Mouse (Mus musculus): ENCODE measurements around the gene Zmat3. TPM values are rescaled to one million over a fixed set of nuclear protein-coding genes. Genes with fewer than 3 reads are reported as not detected.
A peak's percentile ranks its signal among the peaks of the same experiment; 100 is the strongest.

Zmat3 gene
- 10 to 100 TPM; 13.8 to 14.1 TPM for total RNA-seq (2021)

DNA sequence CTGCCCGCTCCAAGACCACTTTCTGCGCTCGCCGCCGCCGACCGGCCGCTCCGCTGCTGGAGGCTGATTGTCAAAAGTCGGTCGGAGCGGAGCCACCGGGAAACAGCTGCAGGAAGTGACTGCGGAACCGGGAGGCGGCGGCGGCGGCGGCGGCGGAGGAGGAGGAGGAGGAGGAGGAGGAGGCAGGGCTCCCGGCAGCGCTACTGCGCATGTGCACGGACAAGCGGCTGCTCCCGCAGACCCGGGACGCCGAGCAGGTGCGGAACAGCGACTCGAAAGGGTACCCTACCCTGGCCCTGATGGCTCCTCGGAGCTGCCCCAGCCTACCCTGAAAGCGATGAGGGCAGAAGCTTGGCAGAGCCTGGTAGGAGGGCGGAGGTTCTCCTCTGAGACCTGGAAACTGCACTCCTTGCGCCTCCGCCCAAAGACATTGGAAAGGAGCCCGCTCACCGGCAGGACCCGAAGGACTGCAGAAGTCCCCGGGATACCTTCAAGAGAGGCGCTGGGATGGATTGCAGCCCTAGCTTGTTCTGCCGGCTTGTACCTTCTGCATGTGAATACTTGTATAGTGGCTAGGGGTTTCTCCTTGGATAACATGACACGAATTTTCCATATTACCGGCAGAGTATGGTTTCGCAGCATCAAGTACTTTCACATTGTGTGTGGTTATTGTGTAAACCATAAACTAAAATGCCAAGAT is at the start of gene Zmat3:
TSS of gene Zmat3 (minus strand) at position 469 of the 700 bp plus-strand sequence.
- DNase-seq, result peak; percentile 87

DNA sequence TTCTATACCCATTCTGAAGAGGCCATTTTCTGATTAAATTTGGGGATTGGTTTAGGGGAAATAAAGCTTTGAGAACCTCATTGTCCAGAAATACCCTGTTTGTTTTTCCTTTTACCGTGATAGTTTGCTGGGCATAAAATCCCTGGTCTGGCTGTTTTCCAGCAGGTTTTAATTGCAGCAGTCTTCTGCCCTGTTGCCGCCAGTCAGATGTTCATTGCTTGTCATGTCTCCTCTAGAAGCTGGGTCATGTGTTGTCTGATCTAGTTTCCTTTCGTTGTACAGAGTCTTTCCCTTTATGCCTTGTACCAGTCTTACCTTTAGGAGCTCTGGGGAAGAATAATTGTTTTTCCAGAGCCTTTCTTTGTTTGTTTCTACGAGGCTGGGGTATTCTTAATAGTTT is 48.6 kb upstream of the Zmat3 start:
- DNase-seq, result no peak

DNA sequence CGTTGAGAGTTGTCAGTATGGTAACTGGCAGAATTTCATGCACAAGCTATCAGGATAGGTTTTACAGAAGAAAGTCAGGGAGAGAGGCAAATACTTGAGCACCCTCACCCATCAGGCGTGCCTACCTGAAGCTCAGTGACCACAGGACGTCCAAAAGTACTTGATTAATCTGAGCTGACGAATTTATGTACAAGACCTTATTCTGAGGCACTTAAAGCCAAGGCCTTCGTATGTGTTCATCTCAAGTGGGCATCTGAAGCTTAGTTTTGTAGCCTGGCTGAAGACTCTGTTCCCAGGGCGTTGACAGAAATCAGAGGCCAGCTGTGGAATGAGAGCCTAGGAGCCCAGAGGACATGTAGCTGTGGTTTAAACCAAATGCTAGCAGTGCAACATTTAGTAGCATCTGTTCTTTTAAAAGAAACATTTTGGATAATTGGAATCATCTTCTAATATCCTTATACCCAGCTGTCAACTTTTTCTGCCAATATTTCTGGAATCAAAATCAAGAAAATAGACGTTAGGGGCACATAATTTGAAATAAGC is 46.8 kb upstream of the Zmat3 start:
- no peak for DNase-seq

DNA sequence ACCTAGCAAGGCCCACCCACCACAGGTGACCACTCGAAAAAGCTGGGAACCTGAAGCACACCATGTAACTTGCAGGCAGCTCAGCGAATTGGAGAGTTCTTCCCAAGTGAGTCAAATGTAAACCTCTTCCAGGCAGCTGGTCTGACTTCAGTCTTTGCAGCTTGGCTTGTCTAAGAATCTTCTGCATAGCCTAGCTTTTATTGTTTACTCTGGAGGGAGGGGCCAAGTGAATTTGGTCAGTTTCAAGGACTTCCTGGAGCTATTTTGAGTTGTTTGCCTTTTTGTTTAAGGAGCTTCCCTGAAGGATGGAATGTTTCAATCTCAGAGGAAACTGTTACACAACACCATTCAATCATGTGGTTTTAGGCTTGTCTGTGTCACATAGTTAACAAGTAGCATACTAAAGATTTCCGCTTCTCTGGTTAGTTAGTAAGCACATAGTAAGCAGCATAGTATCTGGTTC is 43.0 kb upstream of the Zmat3 start:
- DNase-seq, result no peak

DNA sequence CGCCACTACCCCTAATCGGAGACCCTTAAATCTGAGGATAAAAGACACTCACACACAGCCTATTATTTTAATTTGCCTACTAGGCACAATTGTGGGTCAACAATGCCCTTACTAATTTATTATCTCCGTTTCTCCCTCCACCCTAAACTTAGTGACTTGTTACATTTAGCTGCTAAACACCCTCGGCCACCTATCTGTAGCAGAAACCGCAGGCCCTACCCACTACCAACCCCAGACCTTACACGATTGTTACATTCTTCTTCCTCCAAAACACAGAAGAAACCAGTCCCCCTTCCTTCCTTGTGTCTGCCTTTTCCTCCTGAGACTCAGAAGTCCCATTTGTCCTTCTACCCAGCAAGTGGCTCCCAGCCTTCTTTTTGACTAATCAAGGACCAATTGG is 41.0 kb upstream of the Zmat3 start:
- no peak for DNase-seq

DNA sequence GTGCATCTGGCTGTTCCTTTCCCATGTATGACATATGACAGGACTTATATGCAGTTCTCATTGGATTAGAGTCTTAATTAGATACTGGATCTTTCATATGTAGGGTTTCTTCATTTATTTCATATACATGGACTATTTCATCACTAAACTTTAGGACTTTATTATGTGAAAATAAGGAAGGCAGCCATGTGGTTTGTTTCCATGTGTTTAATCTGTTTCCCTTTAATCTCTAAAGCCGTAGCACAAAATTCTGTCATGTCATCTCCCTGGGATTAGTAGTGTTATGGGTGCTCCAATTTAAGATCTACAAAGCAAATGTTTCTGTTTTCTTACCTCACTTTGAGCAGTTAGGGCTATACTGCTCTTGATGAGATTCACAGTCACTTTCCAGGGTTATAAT is 39.9 kb upstream of the Zmat3 start:
- DNase-seq, result no peak

DNA sequence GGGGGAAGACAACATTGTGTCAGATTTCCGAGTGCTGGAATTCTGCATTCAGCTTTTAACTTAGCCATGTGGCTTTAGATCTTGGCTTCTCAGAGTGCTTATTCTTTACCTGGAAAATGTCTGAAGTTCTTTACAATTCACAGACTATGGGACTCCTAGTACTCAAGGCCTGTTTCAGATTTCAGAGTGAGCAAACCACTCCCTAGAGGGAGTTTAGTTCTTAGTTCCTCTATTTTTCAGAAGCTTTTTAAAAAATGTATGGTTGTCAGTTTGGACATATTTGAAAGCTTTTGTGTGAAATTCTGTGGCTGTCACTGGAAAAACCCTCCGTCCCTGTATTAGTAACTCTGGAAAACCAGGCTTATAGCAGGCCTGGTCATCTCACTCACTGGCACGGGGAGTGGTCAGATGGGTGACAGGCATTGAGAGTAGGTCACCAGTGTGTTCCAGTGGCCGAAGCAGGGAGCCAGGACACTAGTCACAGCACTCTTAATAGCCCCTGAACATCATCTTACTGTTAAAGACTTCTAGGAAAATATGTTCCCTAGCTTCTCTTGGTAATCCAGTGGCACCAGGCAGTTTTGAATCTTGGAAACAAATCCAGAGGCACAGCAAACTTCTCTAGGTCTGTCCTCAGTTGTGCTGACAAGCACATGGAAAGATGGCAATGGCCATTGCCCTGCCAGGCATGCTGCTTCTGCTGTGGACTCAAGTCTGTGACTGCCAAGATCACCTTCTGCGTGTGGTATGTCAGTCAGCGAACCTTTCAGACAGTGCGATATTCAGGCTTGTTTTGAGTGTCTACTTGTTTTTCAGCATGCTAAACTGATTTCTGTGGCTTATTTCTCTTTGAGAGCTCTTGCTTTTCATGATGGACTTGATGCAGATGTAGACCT is 37.4 kb upstream of the Zmat3 start:
- no peak for DNase-seq

DNA sequence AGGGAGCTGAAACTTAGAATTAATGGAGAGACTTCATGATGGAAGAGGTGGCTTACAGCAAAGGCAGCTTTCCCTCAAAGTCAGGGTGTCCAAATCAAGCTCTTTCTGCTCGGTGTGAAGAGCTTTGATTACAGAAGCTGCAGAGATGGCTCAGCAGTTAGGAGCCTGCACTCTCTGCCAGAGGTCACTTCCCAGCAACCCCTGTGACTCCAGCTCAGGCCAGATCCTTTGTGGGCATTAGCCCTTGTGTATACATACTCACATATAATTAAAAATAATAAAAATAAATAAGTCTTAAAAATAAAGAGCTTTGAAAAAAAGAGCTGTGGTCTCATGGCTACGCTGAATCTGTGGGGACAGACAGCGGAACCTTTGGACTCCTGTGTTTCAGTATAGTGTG is 35.8 kb upstream of the Zmat3 start:
- DNase-seq, result no peak

DNA sequence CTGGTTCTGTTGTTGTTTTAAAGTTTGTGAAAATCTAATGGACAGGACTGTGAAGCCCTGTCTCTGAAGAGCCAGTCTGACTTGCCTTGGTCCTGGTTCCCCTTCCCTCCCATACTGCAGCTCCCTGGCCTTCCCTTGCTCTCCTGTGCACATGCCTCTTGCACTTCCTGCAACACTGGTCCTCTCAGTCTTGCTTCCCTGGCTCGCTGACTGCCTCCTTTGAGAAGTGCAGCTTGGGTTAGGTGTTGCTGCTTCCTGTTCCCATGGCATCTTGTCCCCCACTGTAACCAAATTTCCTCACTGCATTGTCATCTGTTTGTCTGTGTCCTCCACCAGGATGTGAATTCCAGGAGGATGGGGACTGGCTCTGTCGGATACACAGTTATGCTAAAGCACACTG is 34.1 kb upstream of the Zmat3 start:
- DNase-seq, result peak; percentile 16

DNA sequence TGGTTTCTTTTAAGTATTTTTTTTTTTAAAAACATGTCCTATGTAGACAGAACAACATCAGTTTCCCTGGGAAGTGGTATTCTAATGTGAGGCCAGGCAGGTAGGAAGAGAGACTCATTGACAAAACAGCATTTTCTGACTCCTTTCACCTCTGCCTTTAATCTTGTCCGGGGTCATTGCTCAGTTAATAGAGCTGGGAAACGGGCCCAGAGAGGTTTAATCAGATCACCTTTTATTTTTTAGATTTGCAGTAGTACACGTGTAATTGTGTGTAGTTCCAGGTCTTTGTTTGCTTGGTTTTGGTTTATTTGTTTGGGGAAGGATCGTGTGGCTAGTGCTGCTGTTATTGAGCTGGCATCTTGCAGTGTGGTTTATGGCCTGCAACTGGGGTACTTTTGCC is 33.6 kb upstream of the Zmat3 start:
- no peak for DNase-seq

DNA sequence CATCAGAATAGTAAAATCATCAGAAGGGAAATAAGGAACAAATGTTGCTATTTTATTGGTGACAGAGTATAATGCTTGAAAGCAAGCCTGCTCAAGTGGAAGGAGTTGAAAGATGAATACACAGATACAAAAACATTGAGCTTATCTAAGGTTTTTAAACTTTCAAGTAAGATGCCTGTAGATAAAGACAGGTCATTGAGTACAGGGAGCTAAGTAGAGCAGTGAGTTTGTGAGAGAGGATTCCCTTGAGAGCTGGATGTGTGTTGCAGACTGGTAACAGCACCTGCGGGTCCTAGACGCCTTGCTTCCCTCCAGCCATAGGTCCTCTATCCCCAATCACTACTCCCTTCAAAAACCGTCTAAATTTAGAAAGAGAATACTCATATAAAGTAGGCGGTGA is 32.8 kb upstream of the Zmat3 start:
- DNase-seq, result no peak

DNA sequence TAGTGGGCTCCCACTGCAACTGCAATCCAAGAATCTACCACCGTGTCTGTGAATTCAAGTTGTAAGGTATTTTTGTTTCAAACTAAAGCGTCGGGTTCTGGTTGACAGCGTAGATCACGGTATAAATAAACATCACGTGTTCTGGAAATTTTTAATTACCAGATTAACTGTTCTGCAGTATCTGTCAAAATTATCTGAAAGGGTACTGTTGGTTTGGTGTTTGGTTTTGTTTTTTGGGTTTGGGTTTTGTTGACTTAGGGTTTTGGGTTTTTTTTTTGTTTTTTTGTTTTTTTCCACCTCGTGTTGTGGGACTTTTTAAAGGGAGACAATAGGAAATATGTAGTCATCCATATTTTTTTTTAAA is 32.3 kb upstream of the Zmat3 start:
- DNase-seq, result no peak

DNA sequence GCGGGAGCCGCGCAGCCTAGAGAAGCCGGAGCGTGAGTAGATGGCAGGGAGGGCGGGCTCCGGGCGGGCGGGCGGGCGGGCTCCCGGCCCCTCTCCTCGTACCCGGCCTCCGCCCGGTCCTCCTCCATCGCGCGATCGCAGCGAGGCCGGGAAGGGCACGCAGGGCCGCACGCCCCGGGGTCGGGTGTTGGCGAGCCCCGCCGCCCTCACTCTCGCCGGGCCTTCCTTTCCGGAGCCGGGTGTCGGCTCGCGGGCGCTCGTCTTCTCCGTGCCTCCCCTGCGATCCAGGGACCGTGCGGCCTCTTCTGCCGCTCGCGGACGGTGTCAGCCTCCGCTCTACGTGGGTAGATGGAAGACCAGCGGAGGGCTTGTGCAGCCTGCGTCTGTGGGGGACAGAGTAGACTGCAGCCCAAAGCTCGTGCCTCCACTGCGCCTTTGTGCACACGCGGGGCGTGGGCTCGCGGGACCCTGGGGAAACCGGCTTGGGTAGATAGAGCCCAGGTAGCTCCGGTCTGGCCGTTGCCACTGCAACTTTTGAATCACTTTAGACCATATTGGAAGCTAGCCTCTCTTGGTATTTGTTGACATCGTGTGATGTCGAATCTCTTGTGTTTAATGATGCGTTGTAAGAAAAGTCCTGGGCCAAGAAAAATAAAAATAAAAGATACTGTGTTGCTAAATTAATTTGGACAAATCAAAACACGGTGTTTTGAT is 31.8 kb upstream of the Zmat3 start, which contains the start of gene Pik3ca:
TSS of gene Pik3ca (plus strand) at position 211 of the 714 bp plus-strand sequence.
- DNase-seq, result peak; percentile 59

DNA sequence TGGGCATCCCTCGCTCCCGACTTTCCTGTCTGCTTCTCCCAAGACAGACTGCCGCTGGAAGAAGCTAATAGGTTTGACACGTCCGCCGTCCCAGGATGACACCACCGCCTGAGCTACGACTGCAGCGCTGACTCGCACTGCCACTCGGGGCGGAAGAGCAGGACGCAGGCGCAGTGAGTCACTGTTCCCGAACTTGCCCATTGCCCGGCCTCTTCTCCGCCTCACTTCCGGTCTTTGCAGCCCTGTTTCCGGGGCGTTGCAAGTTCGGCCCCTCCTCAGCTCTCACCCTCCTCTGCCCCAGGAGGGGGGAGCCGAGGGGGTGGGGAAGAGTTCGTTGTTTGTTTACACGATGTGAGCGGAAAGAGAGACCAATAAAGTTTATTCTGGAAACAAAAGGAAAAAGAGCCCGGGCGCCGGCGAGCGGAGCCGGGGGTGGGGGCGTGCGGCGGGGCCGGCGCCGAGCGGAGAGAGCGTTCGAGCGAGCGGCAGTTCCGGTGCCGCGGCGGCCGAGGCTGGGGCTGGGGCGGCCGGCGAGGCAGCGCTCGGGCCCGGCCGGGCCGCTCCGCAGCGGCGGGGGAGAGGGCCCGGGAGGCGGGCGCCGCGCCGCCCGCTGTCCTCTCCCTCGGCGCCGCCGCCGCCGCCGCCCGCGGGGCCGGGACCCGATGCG is 31.1 kb upstream of the Zmat3 start:
- peak; percentile 97 for DNase-seq

DNA sequence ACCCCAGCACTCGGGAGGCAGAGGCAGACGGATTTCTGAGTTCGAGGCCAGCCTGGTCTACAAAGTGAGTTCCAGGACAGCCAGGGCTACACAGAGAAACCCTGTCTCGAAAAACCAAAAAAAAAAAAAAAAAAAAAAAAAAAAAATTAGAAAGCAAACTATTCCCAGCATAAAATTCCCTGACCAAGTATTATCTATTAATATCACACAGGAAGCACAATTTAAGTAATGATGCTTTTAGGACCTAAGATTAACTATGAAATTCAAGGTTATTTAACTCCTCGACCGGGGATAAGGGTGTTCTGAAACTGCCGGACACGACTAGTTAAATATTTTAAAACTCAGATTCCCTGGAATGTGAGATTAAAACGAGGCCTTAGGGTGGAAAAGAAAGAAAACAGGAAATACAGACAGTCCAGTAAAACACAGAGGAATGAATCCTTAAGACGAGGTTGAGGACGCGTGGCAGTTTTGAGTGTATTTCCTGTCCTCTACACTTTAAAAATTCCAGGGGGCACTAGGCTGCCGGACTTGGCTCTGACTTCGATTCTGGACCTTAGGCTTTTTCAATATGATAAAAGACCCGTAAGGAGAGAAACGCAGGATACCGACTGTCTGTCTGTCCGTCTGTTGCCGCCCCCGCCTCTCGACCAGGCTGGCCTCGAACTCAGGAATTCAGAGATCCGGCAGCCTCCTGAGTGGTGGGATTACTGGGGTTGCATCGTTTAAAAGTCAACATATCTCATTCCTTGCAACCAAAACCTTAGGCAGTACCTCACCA is 30.1 kb upstream of the Zmat3 start:
- DNase-seq, result peak; percentile 52

DNA sequence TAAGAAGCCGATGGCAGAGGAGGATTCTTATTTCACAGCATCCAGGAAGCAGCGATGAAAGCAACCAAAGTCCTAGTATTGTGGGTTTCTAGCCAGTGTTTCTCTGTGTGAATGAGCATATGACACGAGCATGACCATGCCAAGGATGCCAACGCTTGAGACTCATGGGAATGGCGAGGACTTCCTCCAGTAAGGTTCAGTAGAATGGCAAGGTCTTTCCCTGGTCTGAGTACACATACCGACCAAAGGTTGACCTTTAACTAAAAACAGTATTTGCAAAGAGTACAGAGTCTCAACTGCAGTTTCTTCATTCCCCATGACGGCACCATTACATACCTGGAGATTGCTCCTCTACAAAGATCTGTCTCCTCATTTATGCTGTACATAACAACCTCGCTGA is 28.2 kb upstream of the Zmat3 start:
- no peak for DNase-seq

DNA sequence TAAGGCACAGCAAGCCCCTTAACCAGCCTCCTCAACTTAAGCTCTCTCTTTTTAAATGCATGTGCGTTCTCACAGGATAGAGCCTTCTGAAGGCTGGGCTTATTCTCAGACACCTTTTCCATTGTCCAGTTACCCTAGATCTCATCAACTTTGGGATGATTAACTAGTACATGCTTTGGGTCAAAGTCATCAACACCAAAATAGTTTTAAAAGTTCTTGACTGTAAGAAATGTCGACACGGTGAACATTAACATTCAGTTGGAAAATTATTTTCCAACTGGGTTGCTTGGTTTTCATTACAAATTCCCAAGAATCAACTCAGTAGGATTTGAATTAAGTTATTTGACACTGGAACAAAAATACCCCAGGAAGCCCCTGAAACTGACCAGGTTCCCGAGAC is 27.0 kb upstream of the Zmat3 start:
- no peak for DNase-seq

DNA sequence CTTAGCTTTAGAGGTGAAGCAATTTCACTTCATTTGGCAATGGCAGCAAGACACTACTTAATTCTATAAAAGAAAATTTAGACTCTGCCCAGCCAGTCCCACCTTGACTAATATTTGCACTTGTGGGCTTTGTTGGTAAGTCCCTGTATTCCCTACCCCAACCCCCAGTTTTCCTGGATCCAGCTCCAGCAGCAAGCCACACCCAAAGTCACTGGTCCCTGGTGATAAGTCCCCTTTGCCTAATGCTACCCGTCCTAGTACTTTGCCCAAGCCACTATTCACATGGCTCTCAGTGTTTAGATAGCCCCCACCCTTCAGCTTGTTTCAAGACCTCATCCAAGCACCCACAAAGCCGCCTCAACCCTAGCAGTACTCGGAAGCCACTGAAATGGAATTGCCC is 15.7 kb upstream of the Zmat3 start:
- no peak for DNase-seq

DNA sequence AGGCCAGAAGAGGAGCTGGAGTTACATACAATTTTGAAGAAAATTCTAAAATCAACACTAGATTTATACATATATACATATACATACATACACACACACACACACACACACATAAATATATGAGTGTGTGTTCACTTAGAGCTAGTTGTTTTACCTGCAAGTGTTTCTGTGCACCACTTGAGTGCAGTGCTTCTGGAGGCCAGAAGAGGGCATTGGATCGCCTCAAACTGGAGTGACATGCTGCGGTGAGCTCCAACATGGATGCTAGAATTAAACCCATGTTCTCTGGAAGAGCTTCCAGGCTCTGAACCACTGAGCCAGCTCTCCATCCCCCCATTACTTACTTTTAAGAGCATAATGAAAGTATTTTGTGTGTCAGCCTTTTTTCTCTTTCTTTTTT is 14.1 kb upstream of the Zmat3 start:
- DNase-seq, result peak; percentile 26

DNA sequence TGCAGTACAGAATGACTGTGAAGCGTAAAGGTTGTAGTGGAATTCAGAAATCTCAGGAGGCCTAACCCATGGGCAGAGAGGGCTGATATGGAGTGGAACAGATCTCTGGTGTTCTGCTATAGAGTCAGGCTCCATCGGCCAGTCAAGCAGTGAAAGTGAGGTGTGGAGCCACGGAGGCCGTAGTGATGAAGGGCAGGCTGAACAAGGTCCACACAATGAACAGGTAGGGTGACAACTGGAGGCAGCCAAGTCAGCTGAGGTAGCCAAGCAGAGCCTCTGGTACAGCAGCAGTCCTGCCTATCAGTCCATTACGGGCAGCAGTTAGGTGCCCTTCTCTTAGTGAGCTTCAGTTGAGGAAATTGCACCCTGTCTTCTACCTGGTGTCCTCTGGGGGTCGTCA is 7.4 kb upstream of the Zmat3 start:
- DNase-seq, result no peak

DNA sequence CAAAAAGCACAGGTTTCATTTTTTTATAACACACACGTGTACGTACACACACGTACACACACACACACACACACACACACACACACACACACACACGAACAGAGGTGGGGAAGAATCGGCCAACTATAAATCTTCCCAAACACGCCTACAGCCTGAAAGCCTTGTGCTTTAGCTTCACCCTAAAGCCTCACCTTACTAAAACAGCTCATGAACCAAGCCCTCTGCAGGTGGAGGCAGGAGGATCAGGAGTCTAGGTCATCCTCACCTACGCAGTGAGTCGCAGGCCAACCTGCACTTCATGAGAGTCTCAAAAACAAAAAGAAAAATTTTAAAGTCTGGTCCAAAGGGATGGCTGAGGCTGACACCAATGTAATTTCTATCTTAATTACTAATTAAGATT is 6.7 kb upstream of the Zmat3 start:
- DNase-seq, result no peak

DNA sequence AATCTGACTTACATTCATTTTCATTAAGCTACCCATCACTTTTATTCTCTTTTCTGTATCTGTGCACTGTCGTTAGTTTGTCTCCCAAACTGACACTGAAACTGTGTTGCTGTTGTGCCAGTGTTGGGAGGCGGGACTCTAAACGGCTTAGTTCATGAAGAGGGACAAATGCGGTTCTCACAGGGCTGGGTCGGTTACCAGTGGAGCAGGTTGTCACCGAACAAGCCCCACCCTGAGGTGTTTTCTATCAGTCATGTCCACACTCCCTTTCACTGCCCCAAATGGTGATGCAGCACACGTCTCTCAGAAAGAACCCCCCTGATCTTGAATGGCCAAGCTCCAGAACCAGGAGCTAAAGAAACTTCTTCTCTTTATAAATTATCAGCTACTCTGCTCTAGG is 6.1 kb upstream of the Zmat3 start:
- no peak for DNase-seq

Measured in heart, postnatal 4 days (tissue).